Mouse (Mus musculus) left cerebral cortex, adult 2 months (tissue): ENCODE measurements around the gene Hba-a2. TPM values are rescaled to one million over a fixed set of nuclear protein-coding genes. Genes with fewer than 3 reads are reported as not detected.
A peak's percentile ranks its signal among the peaks of the same experiment; 100 is the strongest.

Experiments used
- DNase-seq, 2 experiments: peaks; one replicate each; pipeline ENCODE4 v3.0.0; 2021 to 2022; ENCODE audit warnings: low spot score in 2 of 2, mixed read lengths in 1 of 2; ENCODE audit errors: extremely low spot score in 1 of 2
- H3K27ac ChIP-seq: fragments of 200-600 bp; 2 replicates; pipeline ENCODE4 v1.8.1; 2022
- H3K4me3 ChIP-seq: fragments of 200-600 bp; 2 replicates; pipeline ENCODE4 v1.8.1; 2022
- CTCF ChIP-seq: fragments of 200-600 bp; IDR thresholded peaks from 2 replicates; pipeline ENCODE4 v1.8.1; 2022; ENCODE audit warnings: antibody characterized with exemption, mild to moderate bottlenecking, moderate library complexity
- intact Hi-C: fragments of 180-260 bp; cut with DNase I; formaldehyde crosslinking; loops from one replicate; pipeline ENCODE4 v1.15.1; 2025
- total RNA-seq, 2 experiments: library from RNA; stranded (reverse); gene quantifications; 2 replicates each; pipeline ENCODE4 v1.2.3; 2021

Hba-a2 gene
- total RNA-seq, 2 experiments from 2014 or later: 271 to 300 TPM

DNA sequence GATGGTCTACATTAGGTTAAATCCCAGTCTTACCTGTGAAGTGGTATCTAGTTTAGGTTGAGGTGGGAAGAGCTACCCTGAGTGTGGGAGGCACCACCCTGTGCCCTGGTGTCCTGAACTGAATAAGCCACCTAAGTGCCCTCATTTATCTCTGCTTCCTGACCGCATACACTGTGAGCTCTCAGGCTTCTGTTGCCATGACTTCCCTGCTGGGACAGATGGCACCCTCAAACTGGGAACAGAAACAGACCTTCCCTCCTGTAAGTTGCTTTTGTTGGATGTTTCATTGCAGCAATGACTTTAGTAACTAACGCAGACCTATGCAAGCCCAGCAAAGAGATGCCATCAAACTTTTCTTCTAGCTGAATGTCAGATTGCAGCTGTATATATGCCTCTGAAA is 36.9 kb downstream of the Hba-a2 start:
- Histone ChIP-seq H3K27ac (no peak overlapping the region), H3K4me3 (no peak overlapping the region)
- intact Hi-C loops: no loop called here
- DNase-seq: no peak
- TF ChIP-seq CTCF: no peak

GRCm38 (mm10) chr11:32336435-32336907 is 40.2 kb downstream of the Hba-a2 start:
- no peak for DNase-seq
- Histone ChIP-seq H3K27ac (no peak overlapping the region), H3K4me3 (no peak overlapping the region)
- no peak for TF ChIP-seq CTCF
- intact Hi-C loops: no loop called here

GRCm38 (mm10) chr11:32339131-32339531 is 42.8 kb downstream of the Hba-a2 start:
- intact Hi-C loops: no loop called here
- H3K4me3 ChIP-seq: no peak overlapping the region
- TF ChIP-seq CTCF: no peak
- no peak overlapping the region for H3K27ac ChIP-seq
- no peak for DNase-seq

DNA sequence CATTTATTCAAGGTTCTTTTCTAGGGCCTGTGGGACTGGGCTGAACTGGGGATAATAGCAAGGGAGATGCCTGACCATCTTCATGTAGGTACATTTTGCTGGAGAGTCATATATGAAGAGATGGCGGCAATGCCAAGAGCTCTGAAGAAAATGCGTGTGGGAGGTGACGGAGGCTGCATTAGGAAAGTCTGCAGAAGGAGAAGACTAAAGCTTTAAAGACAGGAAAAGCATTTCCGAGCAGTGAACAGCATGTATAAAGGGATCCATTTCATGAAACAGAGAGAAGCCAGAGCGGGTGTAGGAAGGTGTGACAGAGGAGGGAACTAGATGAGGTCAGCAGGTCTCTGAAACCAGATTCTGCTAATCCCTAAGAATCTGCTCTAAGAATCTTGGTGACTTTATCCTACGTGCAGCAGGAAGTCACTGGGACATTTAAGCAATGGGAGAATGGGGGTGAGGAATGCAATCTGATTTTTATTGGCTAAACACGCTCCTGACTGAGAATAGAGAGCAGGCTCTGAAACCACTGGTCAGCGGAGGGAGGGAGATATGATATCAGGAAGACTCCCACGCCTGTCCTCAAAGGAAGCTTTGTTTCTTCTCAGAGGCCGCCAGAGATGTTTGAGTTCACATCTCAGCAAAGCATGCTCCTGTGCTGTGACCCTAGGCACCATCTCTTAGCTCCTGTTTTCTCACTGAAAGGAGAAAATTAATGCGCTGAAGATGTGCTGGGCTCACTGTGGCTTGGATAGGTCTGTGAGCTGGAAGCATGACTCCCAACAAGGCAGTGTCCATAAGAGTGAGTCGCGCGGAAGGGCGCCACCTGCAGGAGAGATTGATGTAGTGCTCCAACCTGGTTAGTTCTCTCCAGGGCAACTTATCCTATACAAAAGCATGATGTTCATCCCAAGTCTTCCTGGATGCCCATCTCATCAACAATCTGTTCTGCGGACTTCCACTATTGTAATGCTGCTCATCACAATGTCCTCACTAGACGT is 44.5 kb downstream of the Hba-a2 start:
- intact Hi-C loops: loop anchor here (2.0 to 10.0 kb wide), 4 partner anchors 62 to 364 kb away; no protein-coding TSS in a partner anchor
- peak in 1 of 2 experiments; percentile 37 for DNase-seq

GRCm38 (mm10) chr11:32342770-32343191 is 46.5 kb downstream of the Hba-a2 start:
- peak; percentile 71 for TF ChIP-seq CTCF
- DNase-seq: peak in 1 of 2 experiments; percentile 63
- Histone ChIP-seq H3K27ac (no peak overlapping the region), H3K4me3 (no peak overlapping the region)
- intact Hi-C loops: loop anchor here (5.0 to 10.0 kb wide), 3 partner anchors 110 to 362 kb away; no protein-coding TSS in a partner anchor

More for the DNA sequence above, 44.5 kb downstream of the Hba-a2 start:
- Histone ChIP-seq H3K4me3 (no peak overlapping the region), H3K27ac (peak overlapping the region; percentile 75)
- TF ChIP-seq CTCF: peak; percentile 75

GRCm38 (mm10) chr11:32343350-32343749 is 47.1 kb downstream of the Hba-a2 start:
- H3K27ac ChIP-seq: no peak overlapping the region
- intact Hi-C loops: loop anchor here (5.0 to 10.0 kb wide), 3 partner anchors 109 to 361 kb away; no protein-coding TSS in a partner anchor
- no peak for DNase-seq
- H3K4me3 ChIP-seq: no peak overlapping the region
- TF ChIP-seq CTCF: no peak

DNA sequence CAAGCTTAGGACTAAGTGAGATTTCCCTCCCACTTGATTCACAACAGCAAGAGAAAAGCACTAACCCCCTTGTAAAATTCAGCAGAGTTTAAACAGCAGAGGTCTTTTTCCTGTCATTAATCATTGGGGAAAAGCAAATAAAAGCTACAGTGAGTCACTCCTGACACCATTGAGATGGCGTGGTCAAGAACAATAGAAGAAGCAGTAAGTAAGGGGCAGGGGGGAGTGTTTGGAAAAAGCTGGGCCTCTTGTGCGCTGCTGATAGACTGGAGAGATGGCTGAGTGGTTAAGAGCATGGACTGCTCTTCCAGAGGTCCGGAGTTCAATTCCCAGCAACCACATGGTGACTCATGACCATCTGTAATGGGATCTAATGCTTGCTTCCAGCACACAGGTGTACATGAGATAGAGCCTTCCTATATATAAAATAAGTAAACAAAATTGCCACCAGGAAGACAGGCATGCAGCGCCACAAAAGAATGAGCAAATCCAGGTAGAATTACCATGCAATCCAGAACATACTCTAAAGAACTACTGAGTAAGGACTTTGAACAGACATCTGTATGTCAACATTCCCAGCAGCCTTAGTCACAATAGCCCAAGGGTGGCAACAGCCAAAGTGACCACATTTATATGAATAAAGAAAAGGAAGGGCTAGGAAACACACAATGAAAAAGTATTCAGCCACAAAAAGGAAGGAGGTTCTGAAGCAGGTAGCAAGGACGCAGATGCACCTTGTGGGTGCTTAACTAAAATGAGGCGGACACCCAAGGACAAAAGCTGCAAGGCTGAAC is 49.4 kb downstream of the Hba-a2 start:
- no peak for DNase-seq
- Histone ChIP-seq H3K27ac (no peak overlapping the region), H3K4me3 (no peak overlapping the region)
- TF ChIP-seq CTCF: no peak
- intact Hi-C loops: loop anchor here (10.0 kb wide), 1 partner anchor 359 kb away; no protein-coding TSS in a partner anchor

Other genes with a start within 250 kb of the Hba-a2 start
- gene Il9r, start 96.2 kb upstream of the Hba-a2 start, total RNA-seq: not detected
- gene Snrnp25, start 91.1 kb upstream of the Hba-a2 start, total RNA-seq: 10 to 100 TPM; 19.2 to 24.6 TPM
- gene Rhbdf1, start 74.2 kb upstream of the Hba-a2 start, total RNA-seq: 10 to 100 TPM; 13.9 to 14.4 TPM
- 10 to 100 TPM; 17.5 to 19.1 TPM for gene Mpg, start 70.0 kb upstream of the Hba-a2 start, total RNA-seq
- gene Nprl3, start 28.8 kb upstream of the Hba-a2 start, total RNA-seq: 10 to 100 TPM; 45.2 to 52.2 TPM
- not detected for gene Hba-x, start 20.1 kb upstream of the Hba-a2 start, total RNA-seq
- 100 to 1,000 TPM; 247 to 343 TPM for gene Hba-a1, start 13.0 kb upstream of the Hba-a2 start, total RNA-seq
- not detected for gene Hbq1b, start 9.5 kb upstream of the Hba-a2 start, total RNA-seq
- gene Hbq1a, start 3.6 kb downstream of the Hba-a2 start, total RNA-seq: 1 to 10 TPM; 1.7 TPM
- gene Sh3pxd2b, start 51.3 kb downstream of the Hba-a2 start, total RNA-seq: 10 to 100 TPM; 11.4 to 16.4 TPM
- 10 to 100 TPM; 53.9 to 57.3 TPM for gene Ubtd2, start 158.9 kb downstream of the Hba-a2 start, total RNA-seq
- gene Efcab9, start 235.6 kb downstream of the Hba-a2 start, total RNA-seq: 1 to 10 TPM in 1 of 2 experiments, under 1 TPM in 1; 0.75 to 1.4 TPM
- 1 to 10 TPM; 6.7 to 8.7 TPM for gene Stk10, start 236.8 kb downstream of the Hba-a2 start, total RNA-seq